Mouse (Mus musculus) limb, embryonic 14.5 days (tissue): ENCODE measurements around the gene Cldn10. TPM values are rescaled to one million over a fixed set of nuclear protein-coding genes. Genes with fewer than 3 reads are reported as not detected.

Experiments
- ATAC-seq: fragments of 200-750 bp; cut with Nextera tagmentation; 2 replicates; pipeline ENCODE4 v1.8.0; 2017; ENCODE audit warnings: low read depth, moderate number of reproducible peaks, moderate TSS enrichment; ENCODE audit not compliant: low FRiP score
- DNase-seq: peaks from one replicate; pipeline ENCODE4 v3.0.0-alpha.2; 2015; ENCODE audit warnings: low spot score
- H3K27ac ChIP-seq: fragments of 300-500 bp; sonication (generic); replicated peaks from 2 replicates; pipeline ENCODE4 v1.5.1; 2014; ENCODE audit warnings: low read depth, mild to moderate bottlenecking, low read length, moderate library complexity, mixed read lengths
- H3K27me3 ChIP-seq: fragments of 300-500 bp; sonication (generic); 2 replicates; pipeline ENCODE4 v1.6.1; 2014; ENCODE audit warnings: low read length, mixed read lengths; ENCODE audit not compliant: control insufficient read depth, insufficient read depth
- H3K36me3 ChIP-seq: fragments of 300-500 bp; sonication (generic); 2 replicates; pipeline ENCODE4 v1.6.1; 2014; ENCODE audit warnings: mild to moderate bottlenecking, low read length, moderate library complexity, mixed read lengths; ENCODE audit not compliant: control insufficient read depth, insufficient read depth
- H3K4me1 ChIP-seq: fragments of 300-500 bp; sonication (generic); 2 replicates; pipeline ENCODE4 v1.6.1; 2014; ENCODE audit warnings: antibody characterized with exemption, low read length, mixed read lengths; ENCODE audit not compliant: control insufficient read depth, insufficient read depth
- H3K4me2 ChIP-seq: fragments of 300-500 bp; sonication (generic); replicated peaks from 2 replicates; pipeline ENCODE4 v1.6.1; 2014; ENCODE audit warnings: low read depth, mild to moderate bottlenecking, low read length, moderate library complexity; ENCODE audit not compliant: severe bottlenecking
- H3K4me3 ChIP-seq: fragments of 300-500 bp; sonication (generic); replicated peaks from 2 replicates; pipeline ENCODE4 v1.5.1; 2014; ENCODE audit warnings: low read length
- H3K9ac ChIP-seq: fragments of 300-500 bp; sonication (generic); 2 replicates; pipeline ENCODE4 v1.6.1; 2014; ENCODE audit warnings: mild to moderate bottlenecking, low read depth, low read length, moderate library complexity; ENCODE audit not compliant: severe bottlenecking
- H3K9me3 ChIP-seq: fragments of 300-500 bp; sonication (generic); 2 replicates; pipeline ENCODE4 v1.6.1; 2016; ENCODE audit warnings: low read length; ENCODE audit not compliant: control insufficient read depth
- POLR2A ChIP-seq: fragments of 200-500 bp; IDR thresholded peaks from 2 replicates; pipeline ENCODE4 v1.8.0; 2012; ENCODE audit warnings: inconsistent platforms, mild to moderate bottlenecking, moderate library complexity, borderline replicate concordance; ENCODE audit not compliant: insufficient read depth, insufficient read length; ENCODE audit errors: extremely low read depth
- WGBS: fragments of 180-500 bp; shearing (Covaris S2); extraction: QIAGEN DNeasy Blood & Tissue Kit; methylation state at CpG from one replicate; pipeline ENCODE4 v1.1.7; 2014; 5-methylcytosine and 5-hydroxymethylcytosine counted together
- polyA plus RNA-seq, 2 experiments: library from polyadenylated mRNA; depleted of rRNA in 1 of 2; stranded (reverse) in 1 of 2; unstranded in 1 of 2; fragments of >200 nt; fragmentation: Nextera tagmentation in 1 of 2; extraction: Ambion mirVana in 1 of 2; gene quantifications; 2 replicates each; pipeline versions ENCODE4 v1.2.1 to v1.2.3; 2012 to 2014

Gene Cldn10
- polyA plus RNA-seq, 2 experiments, result 0.65 to 1.4 TPM

DNA sequence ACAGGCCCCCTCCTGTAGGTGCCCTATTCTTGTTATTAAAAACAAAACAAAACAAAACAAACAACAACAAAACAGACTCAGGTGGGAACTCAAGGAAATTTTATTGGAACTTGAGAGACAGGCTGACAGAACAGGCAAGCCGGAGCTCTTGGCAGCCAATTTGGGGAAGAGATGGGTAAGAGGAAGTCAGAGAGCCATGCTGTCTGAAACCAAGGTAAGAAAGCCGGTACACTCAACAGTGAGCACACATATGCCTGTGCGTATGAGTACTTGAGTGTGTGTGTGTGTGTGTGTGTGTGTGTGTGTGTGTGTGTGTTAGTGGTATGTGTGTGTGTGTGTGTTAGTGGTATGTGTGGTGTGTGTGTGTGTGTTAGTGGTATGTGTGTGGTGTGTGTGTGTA, 54.6 kb downstream of the Cldn10 start:
- no peaks in the 10 kb centered on the region for H3K9me3 ChIP-seq
- H3K36me3 ChIP-seq, result no peaks in the 10 kb centered on the region
- 84% methylated on average over 3 of the region's 3 CpGs for WGBS
- DNase-seq (no peak), ATAC-seq (no peak)
- no peaks in the 10 kb centered on the region for H3K4me1 ChIP-seq
- TF ChIP-seq POLR2A, result no peak
- H3K4me3 ChIP-seq, result no peak overlapping the region
- no peak overlapping the region for H3K4me2 ChIP-seq
- no peak overlapping the region for H3K27ac ChIP-seq
- H3K9ac ChIP-seq, result no peak overlapping the region
- no peaks in the 10 kb centered on the region for H3K27me3 ChIP-seq

DNA sequence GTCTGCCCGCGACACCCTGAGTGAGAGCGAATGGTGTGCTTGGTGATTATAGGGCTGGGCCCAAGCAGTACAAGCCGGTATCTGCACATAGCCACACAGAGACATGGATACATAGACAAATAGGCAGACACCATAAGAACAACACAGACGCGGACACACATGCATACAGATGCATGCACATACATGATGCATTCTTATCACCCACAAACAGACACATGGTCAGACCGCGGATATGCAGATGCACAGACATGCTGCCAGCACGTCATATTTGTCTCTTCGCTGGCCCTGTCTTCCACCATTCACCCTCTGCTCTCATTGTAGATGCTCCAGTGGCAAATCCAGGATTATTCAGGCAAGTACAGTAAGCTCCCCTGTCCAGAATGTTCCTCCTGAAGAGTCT, 59.1 kb downstream of the Cldn10 start:
- no peaks in the 10 kb centered on the region for H3K9me3 ChIP-seq
- no peak overlapping the region for H3K27ac ChIP-seq
- H3K4me1 ChIP-seq, result no peaks in the 10 kb centered on the region
- DNase-seq (no peak), ATAC-seq (no peak)
- no peak overlapping the region for H3K4me3 ChIP-seq
- no peaks in the 10 kb centered on the region for H3K36me3 ChIP-seq
- no peak overlapping the region for H3K4me2 ChIP-seq
- H3K27me3 ChIP-seq, result no peaks in the 10 kb centered on the region
- no peak for TF ChIP-seq POLR2A
- 94% methylated on average over 10 of the region's 10 CpGs for WGBS
- H3K9ac ChIP-seq, result no peak overlapping the region

DNA sequence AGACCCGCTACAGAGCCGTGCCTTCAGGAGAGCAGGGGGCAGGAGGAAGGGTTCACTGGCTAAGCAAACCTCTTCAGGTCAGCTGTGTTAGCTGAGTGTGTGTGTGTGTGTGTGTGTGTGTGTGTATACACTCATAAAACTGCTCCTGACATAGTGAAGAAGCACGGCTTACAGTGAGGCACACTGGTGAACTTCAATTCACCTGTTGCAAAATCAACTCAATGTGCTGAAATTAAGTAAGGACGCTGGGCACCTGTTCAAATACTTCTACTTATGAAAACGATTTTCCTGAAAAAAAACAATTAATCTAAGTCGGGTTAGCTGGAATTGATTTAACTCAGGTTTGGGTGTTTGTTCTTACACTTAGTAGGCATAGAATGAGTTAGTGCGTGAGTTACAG, 60.5 kb downstream of the Cldn10 start:
- whole genome bisulfite sequencing, result 62% methylated on average over 7 of the region's 7 CpGs

DNA sequence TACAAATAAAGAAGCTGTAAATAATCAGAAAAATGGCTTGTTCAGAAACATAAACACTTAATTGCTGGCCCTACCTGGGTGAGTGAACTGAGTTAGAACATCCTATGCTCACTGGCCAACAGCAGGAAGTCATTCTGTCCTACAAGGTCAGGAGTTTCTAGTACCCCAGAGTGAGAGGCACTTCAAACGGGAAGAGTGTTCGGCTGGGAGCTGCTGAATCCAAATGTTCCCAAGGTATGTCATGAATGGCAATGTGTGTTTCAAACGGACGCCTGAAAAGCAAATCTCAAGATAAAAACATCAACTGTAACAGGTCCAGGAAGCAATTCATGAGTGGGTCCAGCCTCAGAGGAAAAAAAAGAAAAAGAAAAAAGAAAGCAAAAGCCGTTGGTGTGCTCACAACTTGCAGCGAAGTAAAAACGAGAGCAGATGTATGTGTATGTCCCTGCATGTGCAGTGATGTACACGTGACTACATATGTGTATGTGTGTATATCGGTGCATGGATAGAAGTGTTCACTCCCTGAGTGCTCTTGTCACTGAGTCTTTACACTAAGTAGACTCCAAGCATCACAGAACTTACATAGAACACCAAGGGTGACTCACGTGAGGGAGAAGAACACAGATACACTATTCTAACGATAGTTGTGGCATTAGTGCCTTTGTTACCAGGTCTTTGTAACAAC, 62.4 kb downstream of the Cldn10 start:
- no peak overlapping the region for H3K4me2 ChIP-seq
- no peaks in the 10 kb centered on the region for H3K9me3 ChIP-seq
- no peak overlapping the region for H3K27ac ChIP-seq
- WGBS, result 72% methylated on average over 11 of the region's 11 CpGs
- H3K4me1 ChIP-seq, result peaks cover 4% of the 10 kb centered on the region
- H3K9ac ChIP-seq, result no peak overlapping the region
- H3K27me3 ChIP-seq, result no peaks in the 10 kb centered on the region; the same call in 1 of the 2 replicates
- DNase-seq, result no peak
- no peak for TF ChIP-seq POLR2A
- no peaks in the 10 kb centered on the region for H3K36me3 ChIP-seq
- no peak overlapping the region for H3K4me3 ChIP-seq
- no peak for ATAC-seq

More for the DNA sequence above, 60.5 kb downstream of the Cldn10 start:
- ATAC-seq, result no peak
- no peaks in the 10 kb centered on the region for H3K36me3 ChIP-seq
- no peak overlapping the region for H3K9ac ChIP-seq
- no peak overlapping the region for H3K4me2 ChIP-seq
- H3K27ac ChIP-seq, result no peak overlapping the region
- H3K4me3 ChIP-seq, result no peak overlapping the region
- no peak for TF ChIP-seq POLR2A
- no peaks in the 10 kb centered on the region for H3K27me3 ChIP-seq
- DNase-seq, result no peak
- no peaks in the 10 kb centered on the region for H3K4me1 ChIP-seq
- H3K9me3 ChIP-seq, result no peaks in the 10 kb centered on the region

DNA sequence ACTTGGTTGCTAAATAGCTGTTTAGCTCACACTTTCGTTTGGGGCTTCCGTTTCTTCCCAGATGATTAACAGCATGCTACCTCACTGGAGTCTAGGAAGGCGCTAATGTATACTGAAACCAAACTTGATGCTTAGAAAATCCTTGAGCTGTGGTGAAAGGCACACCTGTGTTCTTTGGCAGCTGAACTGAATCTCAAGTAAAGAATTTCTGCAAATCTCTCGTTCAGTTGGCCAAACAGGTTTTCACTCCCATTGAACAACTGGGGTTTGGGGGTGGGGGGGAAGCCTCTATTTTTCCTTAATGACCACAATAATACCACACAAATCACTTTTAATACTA, 63.0 kb downstream of the Cldn10 start:
- no peak for DNase-seq
- H3K9ac ChIP-seq, result no peak overlapping the region
- no peaks in the 10 kb centered on the region; the same call in 1 of the 2 replicates for H3K27me3 ChIP-seq
- H3K9me3 ChIP-seq, result no peaks in the 10 kb centered on the region
- WGBS, result 44% methylated on average over 4 of the region's 4 CpGs
- H3K4me1 ChIP-seq, result peaks cover 7% of the 10 kb centered on the region
- H3K4me3 ChIP-seq, result no peak overlapping the region
- no peaks in the 10 kb centered on the region for H3K36me3 ChIP-seq
- H3K27ac ChIP-seq, result no peak overlapping the region
- no peak overlapping the region for H3K4me2 ChIP-seq
- TF ChIP-seq POLR2A, result no peak
- ATAC-seq, result no peak
